Mouse (Mus musculus): Measurements from ENCODE around the gene Herc1.

Gene Herc1

GRCm38 (mm10) chr9:66349860-66350787 lies at the start of gene Herc1:
Gene Herc1, plus strand, starts transcription at chr9:66350450.
- peak; percentile 94 for DNase-seq (ENCODE audit: low read depth, low spot score)

- DNase-seq (ENCODE audit: low read depth, low spot score): no peak
Observed at GRCm38 (mm10) chr9:66304320-66305090, 45.7 kb upstream of the Herc1 start.

- peak; percentile 24 for DNase-seq (ENCODE audit: low read depth, low spot score)
Observed at GRCm38 (mm10) chr9:66305121-66306112, 44.8 kb upstream of the Herc1 start.

GRCm38 (mm10) chr9:66306414-66306813 lies 43.8 kb upstream of the Herc1 start:
- DNase-seq (ENCODE audit: low read depth, low spot score): no peak

- DNase-seq (ENCODE audit: low read depth, low spot score): peak; percentile 53
Observed at GRCm38 (mm10) chr9:66307341-66307740, 42.9 kb upstream of the Herc1 start.

- DNase-seq (ENCODE audit: low read depth, low spot score): no peak
Observed at GRCm38 (mm10) chr9:66308741-66309140, 41.5 kb upstream of the Herc1 start.

- no peak for DNase-seq (ENCODE audit: low read depth, low spot score)
Observed at GRCm38 (mm10) chr9:66311458-66311857, 38.8 kb upstream of the Herc1 start.

GRCm38 (mm10) chr9:66316603-66317002 lies 33.6 kb upstream of the Herc1 start:
- DNase-seq (ENCODE audit: low read depth, low spot score): no peak

- DNase-seq (ENCODE audit: low read depth, low spot score): no peak
Observed at GRCm38 (mm10) chr9:66322010-66322931, 28.0 kb upstream of the Herc1 start.

GRCm38 (mm10) chr9:66326879-66327278 lies 23.4 kb upstream of the Herc1 start:
- DNase-seq (ENCODE audit: low read depth, low spot score): no peak

GRCm38 (mm10) chr9:66329474-66329873 lies 20.8 kb upstream of the Herc1 start:
- peak; percentile 67 for DNase-seq (ENCODE audit: low read depth, low spot score)

GRCm38 (mm10) chr9:66330437-66330836 lies 19.8 kb upstream of the Herc1 start:
- DNase-seq (ENCODE audit: low read depth, low spot score): no peak

GRCm38 (mm10) chr9:66331548-66331947 lies 18.7 kb upstream of the Herc1 start:
- no peak for DNase-seq (ENCODE audit: low read depth, low spot score)

- DNase-seq (ENCODE audit: low read depth, low spot score): no peak
Observed at GRCm38 (mm10) chr9:66332393-66332792, 17.9 kb upstream of the Herc1 start.

- no peak for DNase-seq (ENCODE audit: low read depth, low spot score)
Observed at GRCm38 (mm10) chr9:66337280-66337679, 13.0 kb upstream of the Herc1 start.

GRCm38 (mm10) chr9:66338005-66338782 lies 12.1 kb upstream of the Herc1 start:
- peak; percentile 33 for DNase-seq (ENCODE audit: low read depth, low spot score)

GRCm38 (mm10) chr9:66339714-66340113 lies 10.5 kb upstream of the Herc1 start:
- no peak for DNase-seq (ENCODE audit: low read depth, low spot score)

GRCm38 (mm10) chr9:66340394-66341094 lies 9.7 kb upstream of the Herc1 start:
- DNase-seq (ENCODE audit: low read depth, low spot score): no peak

All from forelimb bud, embryonic 11.5 days (tissue).